Mouse (Mus musculus): ENCODE data around the gene Hhat.

Gene Hhat

GRCm38 (mm10) chr1:192542093-192542492 lies 228.9 kb downstream of the Hhat start:
- DNase-seq, result no peak

GRCm38 (mm10) chr1:192537169-192537568 lies 233.9 kb downstream of the Hhat start:
- DNase-seq, result no peak

- no peak for DNase-seq
Observed at GRCm38 (mm10) chr1:192536440-192536839, 234.6 kb downstream of the Hhat start.

DNA sequence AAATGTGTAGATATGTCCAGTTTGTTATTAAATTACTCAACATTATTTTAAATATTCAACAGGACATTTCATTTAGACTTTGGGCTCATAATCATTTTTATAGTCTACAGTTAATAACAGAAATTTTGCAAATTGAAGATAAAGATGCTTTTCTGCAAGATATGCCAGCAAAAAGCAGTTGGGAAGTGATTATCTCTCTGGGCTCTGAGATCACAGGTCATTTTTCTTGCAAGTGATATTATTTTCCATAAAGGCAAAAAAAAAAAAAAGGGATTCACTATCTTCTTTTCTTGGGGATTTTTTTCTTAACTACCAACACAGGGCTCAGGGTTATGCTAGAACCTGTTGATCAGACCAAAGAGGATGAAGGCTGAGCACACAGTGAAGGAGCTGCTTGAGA lies 238.0 kb downstream of the Hhat start:
- no peak for DNase-seq

- DNase-seq, result no peak
Observed at GRCm38 (mm10) chr1:192532212-192532611, 238.8 kb downstream of the Hhat start.

- no peak for DNase-seq
Observed at GRCm38 (mm10) chr1:192531490-192532146, 239.4 kb downstream of the Hhat start.

DNA sequence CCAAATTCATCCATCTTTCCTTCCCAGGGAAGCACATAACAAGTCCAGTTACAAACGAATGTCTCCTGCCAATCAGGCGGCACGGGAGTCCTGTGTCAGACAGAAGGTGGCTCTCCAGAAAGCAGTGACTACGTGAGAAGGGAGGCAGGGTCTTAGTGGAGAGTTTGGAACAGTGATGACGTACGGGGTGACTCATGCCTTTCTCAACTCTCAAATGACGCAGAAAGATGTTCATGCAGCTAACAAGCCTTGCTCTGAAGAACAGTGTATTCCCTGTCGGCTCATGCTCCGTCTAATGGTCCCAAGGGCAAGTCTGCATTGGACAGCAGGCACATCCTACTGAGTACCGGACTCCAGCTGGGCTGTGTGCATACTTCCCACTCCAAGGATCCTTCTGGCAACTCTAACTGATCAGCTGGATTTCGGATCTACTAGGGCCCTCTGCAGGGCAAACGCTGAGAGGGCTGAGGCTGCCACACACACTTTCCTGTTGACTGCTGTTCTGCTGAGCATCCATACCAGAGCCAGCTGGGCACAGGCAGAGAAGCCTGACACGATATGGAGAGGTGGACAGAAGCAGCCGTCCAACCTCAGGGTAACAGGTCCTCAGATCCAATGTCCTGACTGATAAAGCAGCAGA lies 245.2 kb downstream of the Hhat start:
- DNase-seq, result no peak

GRCm38 (mm10) chr1:192522376-192523178 lies 248.4 kb downstream of the Hhat start:
- DNase-seq, result no peak

DNA sequence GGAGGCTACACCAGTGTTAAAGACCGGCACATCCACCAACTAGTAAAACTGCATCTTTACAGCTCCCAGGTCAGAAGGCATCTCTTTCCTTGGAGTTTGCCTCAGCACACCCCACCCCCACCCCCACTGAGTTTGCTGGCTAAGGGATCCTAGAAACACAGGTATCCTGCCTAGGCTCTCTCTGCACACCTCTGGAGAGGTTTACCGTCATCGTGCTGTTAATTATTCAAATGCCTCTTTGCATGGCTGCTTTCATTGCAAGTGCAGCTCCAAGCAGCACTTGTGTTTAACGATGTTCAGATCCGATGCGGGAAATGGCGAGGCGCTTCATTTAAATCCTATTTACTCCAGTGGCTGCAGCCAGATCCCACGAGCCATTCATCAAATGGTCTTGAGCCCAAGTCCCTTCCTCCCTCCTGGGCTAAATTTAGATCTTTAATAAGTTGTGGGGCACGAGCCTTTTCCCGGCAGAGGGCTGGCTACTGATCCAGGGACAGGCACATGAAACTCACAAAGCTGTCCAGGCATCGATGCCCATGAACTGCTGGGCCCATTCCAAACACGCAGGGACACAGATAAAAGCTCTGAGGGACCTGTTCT lies 250.1 kb downstream of the Hhat start:
- DNase-seq, result no peak

- DNase-seq, result no peak
Observed at GRCm38 (mm10) chr1:192519713-192520112, 251.3 kb downstream of the Hhat start.

DNA sequence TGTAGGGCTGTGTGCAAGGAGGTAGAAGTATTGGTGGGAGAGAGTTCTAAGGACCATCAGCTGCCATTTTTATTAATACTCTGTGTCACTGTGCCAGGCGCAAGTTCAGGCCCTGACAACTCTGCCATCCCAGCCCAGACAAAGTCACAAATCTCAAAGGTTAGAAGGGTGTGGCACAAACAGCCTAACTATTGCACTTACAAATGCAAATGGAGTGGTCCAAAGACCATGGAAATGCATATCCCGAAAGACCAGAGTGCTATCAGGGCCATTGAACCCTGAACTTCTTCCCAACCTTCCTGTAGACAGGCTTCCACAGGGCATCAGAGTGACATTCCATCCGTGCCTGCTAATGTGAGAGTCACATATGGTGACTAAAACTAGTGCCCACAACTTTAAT lies 255.7 kb downstream of the Hhat start:
- no peak for DNase-seq

GRCm38 (mm10) chr1:192512821-192513220 lies 258.2 kb downstream of the Hhat start:
- DNase-seq, result no peak

- DNase-seq, result no peak
Observed at GRCm38 (mm10) chr1:192503651-192504050, 267.4 kb downstream of the Hhat start.

DNA sequence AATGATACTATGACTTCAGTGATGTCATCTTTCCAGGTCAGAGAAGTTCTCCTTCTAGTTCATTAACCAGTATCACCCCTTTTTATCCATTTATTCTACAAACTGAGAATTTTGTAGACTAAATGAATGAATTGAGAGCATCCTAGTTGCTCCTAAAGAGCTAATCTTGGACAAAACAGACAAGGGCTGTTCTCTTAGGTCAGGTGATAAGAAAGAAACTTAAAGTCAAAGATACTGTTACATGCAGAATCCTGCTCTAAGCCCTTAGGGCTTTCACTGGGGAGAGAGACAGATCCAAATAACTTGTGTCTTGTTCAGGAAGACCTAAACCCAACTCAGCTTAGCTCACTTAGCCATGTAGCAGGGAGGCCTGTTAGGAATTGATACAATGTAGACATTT lies 268.2 kb downstream of the Hhat start:
- DNase-seq, result no peak

DNA sequence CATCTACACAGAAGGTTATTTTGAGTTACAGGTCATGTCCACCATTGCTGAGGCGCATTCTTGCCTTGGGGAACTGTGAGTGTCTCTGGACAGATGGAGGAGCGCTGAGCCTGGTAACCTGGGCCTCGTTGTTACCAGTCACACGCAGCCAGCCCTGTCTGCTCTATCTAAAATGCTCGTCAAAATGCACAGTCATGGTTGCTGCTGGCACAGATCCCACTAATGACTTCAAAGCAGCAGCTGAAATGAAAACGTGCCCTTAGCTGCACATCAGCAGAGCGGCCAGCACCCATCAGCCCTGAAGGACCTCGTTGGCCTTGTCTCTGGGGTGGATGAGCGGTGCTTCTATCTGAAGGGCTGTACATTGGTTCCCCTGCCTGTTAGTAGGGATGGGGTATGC lies 269.0 kb downstream of the Hhat start:
- DNase-seq, result no peak

DNA sequence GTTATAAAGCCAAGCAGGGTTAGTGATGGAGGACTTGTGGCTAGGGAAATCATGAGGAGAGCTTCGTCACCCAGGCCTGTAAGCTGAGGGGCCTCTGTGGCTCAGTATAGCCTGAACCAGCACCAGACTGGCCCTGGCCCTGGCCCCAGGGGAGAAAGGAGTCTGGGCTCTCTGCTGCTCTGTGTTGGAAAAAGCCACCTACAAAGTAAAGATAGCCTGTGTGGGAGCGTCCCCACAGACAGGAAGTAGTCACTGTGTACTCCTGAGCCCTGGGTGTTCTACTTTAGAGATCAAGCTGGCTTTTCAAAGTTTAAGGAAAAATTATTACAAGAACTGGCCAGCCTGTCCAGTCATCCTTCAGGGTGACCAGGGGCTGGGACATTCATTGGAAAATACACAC lies 273.5 kb downstream of the Hhat start:
- no peak for DNase-seq

- no peak for DNase-seq
Observed at GRCm38 (mm10) chr1:192489908-192490825, 280.9 kb downstream of the Hhat start.

DNA sequence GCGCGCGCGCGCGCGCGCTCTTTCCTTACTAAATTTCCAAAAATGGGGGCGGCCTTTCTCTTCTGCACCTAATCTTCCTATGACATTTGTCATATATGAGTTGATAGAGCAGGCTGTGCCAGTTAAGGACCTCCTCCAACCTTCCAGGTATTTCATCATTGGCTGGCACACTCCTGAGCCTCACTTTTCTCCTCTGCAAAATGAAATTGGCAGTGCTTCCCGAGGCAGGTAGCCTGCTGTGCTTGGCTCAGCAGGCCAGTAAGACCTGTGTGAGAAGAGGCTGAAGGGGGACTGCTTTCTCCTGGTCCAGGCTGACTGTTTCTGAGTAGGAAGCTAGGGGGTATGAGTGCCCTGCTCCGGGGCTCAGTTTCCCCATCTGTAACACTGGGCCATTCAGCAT lies 283.5 kb downstream of the Hhat start:
- DNase-seq, result no peak

DNA sequence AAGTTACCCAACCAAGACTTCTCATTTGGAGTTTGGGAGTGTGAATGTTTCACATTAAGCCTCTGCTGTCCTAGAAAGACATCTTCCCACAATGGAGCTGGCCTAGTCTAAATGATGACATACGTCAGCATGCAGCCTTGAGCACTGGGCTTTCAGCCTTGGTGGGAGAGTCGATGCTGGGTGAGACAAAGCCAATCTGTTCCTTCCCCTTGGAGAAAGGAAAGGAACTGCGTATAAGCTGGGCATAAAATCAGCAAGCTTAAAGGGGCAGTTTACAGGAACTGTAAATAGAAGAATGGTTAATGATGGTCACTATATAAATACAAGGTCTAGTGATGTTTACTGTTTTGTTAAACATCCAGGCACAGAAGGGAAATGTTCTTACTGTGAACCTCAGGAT lies 286.0 kb downstream of the Hhat start:
- no peak for DNase-seq

DNA sequence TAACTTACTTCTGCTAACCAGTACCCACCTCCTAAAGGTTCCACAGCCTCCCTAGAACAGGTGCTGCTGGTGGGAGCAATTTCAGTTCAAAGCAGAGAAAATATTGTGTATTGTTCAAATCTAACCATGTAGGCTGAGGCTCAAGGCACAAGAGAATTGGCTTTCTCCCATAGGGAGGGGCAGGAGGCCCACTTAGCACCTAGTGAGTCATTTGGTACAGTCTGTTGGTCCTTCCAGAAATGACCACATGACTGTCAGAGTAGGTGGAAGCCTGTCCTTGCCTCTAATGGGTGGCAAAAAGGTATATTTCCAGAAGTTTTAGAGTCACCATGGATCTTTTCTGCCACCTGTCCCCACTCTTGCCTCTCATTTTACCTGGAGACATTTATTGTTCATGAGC lies 289.6 kb downstream of the Hhat start:
- no peak for DNase-seq

DNA sequence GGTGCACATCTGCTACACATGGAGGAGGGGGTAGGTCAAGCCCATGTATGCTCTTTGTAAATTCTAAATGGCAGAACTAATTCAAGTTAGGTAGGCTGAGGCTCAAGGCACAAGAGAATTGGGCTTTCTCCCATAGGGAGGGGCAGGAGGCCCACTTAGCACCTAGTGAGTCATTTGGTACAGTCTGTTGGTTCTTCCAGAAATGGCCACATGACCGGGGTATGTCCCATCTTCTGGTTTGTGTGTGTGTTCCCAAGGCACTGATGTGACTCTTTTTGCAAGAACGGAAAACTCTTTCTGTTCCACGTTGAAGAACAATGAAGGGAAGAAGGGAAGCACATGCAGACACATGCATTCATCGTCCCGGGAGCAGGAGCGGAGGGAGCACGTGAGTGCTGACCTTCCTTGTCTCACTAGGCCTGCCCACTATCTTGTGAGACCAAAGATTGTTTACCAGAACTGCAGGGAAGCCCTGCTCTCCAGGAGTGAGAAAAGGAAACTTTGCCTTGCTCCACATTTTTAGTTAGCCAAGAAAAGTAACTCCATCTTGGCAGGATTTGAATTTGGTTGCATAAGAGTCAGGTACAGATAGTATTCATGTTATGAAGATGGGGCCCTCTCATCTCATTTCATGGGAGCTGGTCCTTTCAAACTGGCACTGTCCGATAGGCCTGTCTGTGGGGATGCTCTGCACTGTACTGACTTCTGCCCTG lies 290.8 kb downstream of the Hhat start:
- DNase-seq, result no peak

- no peak for DNase-seq
Observed at GRCm38 (mm10) chr1:192478176-192478575, 292.8 kb downstream of the Hhat start.

Data from kidney, adult 18-20 months (tissue).